Mouse (Mus musculus) hindbrain, embryonic 12.5 days (tissue): Measurements from ENCODE around the gene Arl5c. TPM values are rescaled to one million over a fixed set of nuclear protein-coding genes. Genes with fewer than 3 reads are reported as not detected.
A peak's percentile ranks its signal among the peaks of the same experiment; 100 is the strongest.

Experiments used
- ATAC-seq: fragments of 200-750 bp; cut with Nextera tagmentation; 2 replicates; pipeline ENCODE4 v1.8.0; 2017; ENCODE audit warnings: moderate TSS enrichment; ENCODE audit not compliant: low FRiP score
- H3K27ac ChIP-seq: fragments of 300-500 bp; sonication (generic); 2 replicates; pipeline ENCODE4 v1.5.1; 2016; ENCODE audit warnings: mild to moderate bottlenecking
- H3K27me3 ChIP-seq: fragments of 300-500 bp; sonication (generic); 2 replicates; pipeline ENCODE4 v1.6.1; 2016; ENCODE audit warnings: mild to moderate bottlenecking
- H3K36me3 ChIP-seq: fragments of 300-500 bp; sonication (generic); 2 replicates; pipeline ENCODE4 v1.6.1; 2016; ENCODE audit warnings: mild to moderate bottlenecking
- H3K4me1 ChIP-seq: fragments of 300-500 bp; sonication (generic); 2 replicates; pipeline ENCODE4 v1.6.1; 2016
- H3K4me2 ChIP-seq: fragments of 300-500 bp; sonication (generic); replicated peaks from 2 replicates; pipeline ENCODE4 v1.6.1; 2016; ENCODE audit warnings: mild to moderate bottlenecking
- H3K4me3 ChIP-seq: fragments of 300-500 bp; sonication (generic); 2 replicates; pipeline ENCODE4 v1.5.1; 2016; ENCODE audit warnings: mild to moderate bottlenecking
- H3K9ac ChIP-seq: fragments of 300-500 bp; sonication (generic); 2 replicates; pipeline ENCODE4 v1.6.1; 2016; ENCODE audit warnings: mild to moderate bottlenecking, moderate library complexity
- H3K9me3 ChIP-seq: fragments of 300-500 bp; sonication (generic); replicated peaks from 2 replicates; pipeline ENCODE4 v1.6.1; 2016; ENCODE audit warnings: mild to moderate bottlenecking
- WGBS: fragments of 180-500 bp; shearing (Covaris S2); methylation state at CpG from one replicate; pipeline ENCODE4 v1.1.7; 2016; 5-methylcytosine and 5-hydroxymethylcytosine counted together
- polyA plus RNA-seq: library from polyadenylated mRNA; unstranded; fragments of >200 nt; fragmentation: Nextera tagmentation; extraction: Ambion mirVana; gene quantifications from 2 replicates; pipeline ENCODE4 v1.2.1, GENCODE M21; 2016

Arl5c gene
- polyA plus RNA-seq, result 5.7 and 7.0 TPM in 2 replicates

DNA sequence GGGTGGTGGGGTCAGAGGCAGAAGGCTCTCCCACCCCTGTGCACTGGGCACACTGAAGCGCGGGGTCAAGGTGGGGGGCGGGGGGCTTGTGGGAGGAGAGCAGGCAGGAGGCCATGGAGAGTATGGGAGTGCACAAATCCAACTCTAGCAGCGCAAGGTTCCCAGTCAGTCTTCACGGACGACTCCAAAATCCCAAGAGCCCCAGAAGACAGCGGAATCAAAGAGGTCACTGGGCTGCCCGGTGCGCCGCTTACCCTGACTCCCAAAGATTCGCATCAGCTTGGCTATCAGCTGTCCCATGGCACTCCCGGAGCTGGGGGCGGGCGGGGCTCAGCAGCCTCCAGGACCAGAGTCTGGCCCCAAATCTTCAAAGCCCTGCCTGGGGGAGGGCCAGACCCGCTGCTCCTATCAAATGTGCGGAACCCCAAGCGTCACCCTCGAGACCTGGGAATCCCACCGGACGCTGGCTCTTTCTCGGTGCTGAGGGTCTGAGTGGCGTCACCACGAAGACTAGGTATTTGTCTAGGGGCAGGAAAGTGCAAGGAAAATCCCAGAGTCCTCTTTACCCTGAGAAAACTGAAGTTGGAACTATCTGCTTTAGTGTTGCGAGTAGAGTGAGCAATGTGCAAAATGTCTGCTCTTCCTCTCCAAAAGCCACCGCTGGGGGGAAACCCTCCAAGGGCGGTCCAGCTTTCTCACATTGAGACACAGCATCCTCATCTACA, at the start of gene Arl5c:
Arl5c (minus strand) TSS at position 618 of the 725 bp plus-strand sequence.
- peak within 1 kb of the TSS; percentile 85 for H3K4me2 ChIP-seq
- peak within 1 kb of the TSS; percentile 31 for H3K4me3 ChIP-seq
- H3K4me1 ChIP-seq, result peaks cover 21% of the 10 kb centered on the region
- H3K27ac ChIP-seq, result no peak within 1 kb of the TSS
- H3K36me3 ChIP-seq, result no peaks in the 10 kb centered on the region
- WGBS, result under 1% methylated on average over 26 of the region's 26 CpGs
- 0 out of 2 replicates have a peak, but pooled peaks have one; percentile 38 for ATAC-seq
- H3K9me3 ChIP-seq, result no peaks in the 10 kb centered on the region
- peaks cover 15% of the 10 kb centered on the region; the same call in 1 of the 2 replicates for H3K27me3 ChIP-seq
- H3K9ac ChIP-seq, result peak within 1 kb of the TSS; percentile 54

DNA sequence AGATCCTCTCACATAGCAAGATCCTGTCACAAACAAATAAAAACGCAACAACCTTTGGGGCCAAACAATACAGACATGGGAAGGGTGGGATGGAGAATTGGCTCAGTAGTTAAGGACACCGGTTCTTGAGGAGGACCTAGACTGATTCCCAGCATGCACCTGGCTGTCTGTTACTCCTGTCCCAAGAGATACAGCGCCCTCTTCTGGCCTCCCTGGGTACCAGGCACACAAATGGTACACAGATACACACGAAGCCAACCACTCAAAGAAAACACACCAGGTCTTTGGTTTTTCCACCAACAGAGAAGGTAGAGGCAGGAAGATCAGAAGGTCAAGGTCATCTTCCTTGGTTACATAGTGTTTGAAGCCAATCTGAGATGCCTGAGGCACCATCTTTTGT, 49.6 kb upstream of the Arl5c start:
- WGBS, result 66% methylated on average over 4 of the region's 4 CpGs
- Histone ChIP-seq H3K4me2 (no peak overlapping the region), H3K36me3 (no peaks in the 10 kb centered on the region), H3K9ac (no peak overlapping the region), H3K4me3 (no peak overlapping the region), H3K27me3 (peaks cover 25% of the 10 kb centered on the region), H3K9me3 (no peaks in the 10 kb centered on the region), H3K27ac (no peak overlapping the region), H3K4me1 (no peaks in the 10 kb centered on the region)
- no peak for ATAC-seq

DNA sequence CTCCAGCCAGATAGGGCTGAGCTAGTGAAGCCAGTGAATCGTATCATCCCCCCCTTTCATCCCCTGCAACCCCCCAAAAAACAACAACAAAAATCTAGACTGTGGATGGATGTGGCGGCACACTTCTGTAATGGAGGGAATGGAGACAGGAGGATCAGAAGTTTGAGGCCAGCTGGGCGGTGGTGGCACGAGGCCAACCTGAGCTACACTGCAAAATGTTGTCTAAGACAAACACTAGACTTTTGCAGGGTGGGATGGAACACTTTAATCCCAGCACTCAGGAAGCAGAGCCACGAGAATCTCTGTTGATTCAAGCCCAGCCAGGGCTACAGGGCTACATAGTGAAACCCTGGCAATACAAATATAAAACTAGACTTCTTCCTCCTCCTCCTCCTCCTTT, 48.1 kb upstream of the Arl5c start:
- Histone ChIP-seq H3K4me3 (no peak overlapping the region), H3K36me3 (no peaks in the 10 kb centered on the region), H3K4me2 (no peak overlapping the region), H3K4me1 (no peaks in the 10 kb centered on the region), H3K27ac (no peak overlapping the region), H3K9me3 (no peaks in the 10 kb centered on the region), H3K27me3 (peaks cover 9% of the 10 kb centered on the region), H3K9ac (no peak overlapping the region)
- 71% methylated on average over 5 of the region's 5 CpGs for WGBS
- ATAC-seq, result no peak

DNA sequence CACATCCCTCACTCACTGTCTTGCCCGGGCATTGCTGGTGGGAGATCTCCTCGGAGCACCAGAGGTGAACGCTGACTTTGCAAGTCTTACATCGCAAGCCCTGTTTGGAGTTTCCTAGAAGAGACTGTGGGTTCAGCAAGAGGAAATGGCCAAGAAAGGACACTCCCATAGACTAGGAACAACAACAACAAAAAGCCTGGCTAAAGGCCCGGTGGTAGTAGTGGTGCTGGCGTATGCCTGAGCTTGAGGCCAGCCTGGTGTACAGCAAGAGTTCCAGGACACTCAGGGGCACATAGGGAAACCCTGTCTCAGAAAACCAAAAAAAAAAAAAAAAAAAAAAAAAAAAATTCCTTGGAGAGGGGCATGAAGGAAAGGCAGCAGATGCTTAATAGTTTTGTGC, 46.8 kb upstream of the Arl5c start:
- Histone ChIP-seq H3K27me3 (peaks cover 5% of the 10 kb centered on the region), H3K4me3 (no peak overlapping the region), H3K36me3 (no peaks in the 10 kb centered on the region), H3K4me1 (no peaks in the 10 kb centered on the region), H3K27ac (no peak overlapping the region), H3K9ac (no peak overlapping the region), H3K9me3 (no peaks in the 10 kb centered on the region), H3K4me2 (no peak overlapping the region)
- 78% methylated on average over 6 of the region's 6 CpGs for WGBS
- ATAC-seq, result no peak

DNA sequence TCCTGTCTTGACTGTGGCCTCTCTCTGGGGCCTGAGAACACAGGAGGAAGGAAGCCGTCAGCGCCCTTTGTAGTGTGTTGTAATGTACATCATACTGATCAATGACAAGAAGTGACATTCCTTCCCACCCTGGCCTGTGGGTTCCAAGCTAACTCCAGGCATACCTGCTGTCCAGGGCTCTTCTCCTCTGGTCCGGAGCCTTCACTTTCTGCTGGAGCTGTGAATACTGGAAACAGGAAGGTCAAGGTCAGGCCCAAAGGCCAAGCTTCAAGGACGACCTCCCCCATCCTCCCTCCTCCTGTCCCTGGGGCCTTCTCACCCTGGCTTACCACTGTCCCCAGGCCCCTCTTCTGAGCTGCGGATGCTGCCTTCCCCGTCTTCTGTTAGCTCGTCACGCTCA, 45.0 kb upstream of the Arl5c start:
- Histone ChIP-seq H3K9me3 (no peaks in the 10 kb centered on the region), H3K4me1 (peaks cover 7% of the 10 kb centered on the region), H3K4me3 (no peak overlapping the region), H3K9ac (no peak overlapping the region), H3K27ac (no peak overlapping the region), H3K4me2 (no peak overlapping the region), H3K36me3 (no peaks in the 10 kb centered on the region), H3K27me3 (peaks cover 19% of the 10 kb centered on the region)
- 71% methylated on average over 8 of the region's 8 CpGs for WGBS
- no peak for ATAC-seq

DNA sequence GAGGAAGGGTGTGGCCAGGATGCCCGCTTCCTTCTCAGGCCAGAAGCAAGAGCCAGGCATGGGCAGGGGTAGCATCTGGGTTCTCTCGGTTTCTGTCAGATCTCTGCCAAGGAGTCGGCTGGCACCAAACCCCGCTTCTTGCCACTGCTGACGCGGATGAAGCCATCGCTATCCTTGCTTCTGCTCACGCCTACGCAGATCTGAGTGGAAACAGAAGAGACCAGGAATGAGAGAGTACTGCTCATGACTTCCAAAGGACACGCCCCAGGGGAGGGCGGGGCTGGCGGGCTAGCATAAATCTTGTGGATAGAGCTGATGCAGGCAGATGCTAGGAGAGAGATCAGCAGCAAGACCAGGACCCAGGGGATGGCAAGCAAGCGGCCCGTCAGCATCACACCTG, 41.9 kb upstream of the Arl5c start:
- Histone ChIP-seq H3K27ac (no peak overlapping the region), H3K4me1 (peaks cover 21% of the 10 kb centered on the region), H3K9me3 (no peaks in the 10 kb centered on the region), H3K27me3 (peaks cover 19% of the 10 kb centered on the region), H3K36me3 (no peaks in the 10 kb centered on the region), H3K4me2 (no peak overlapping the region), H3K9ac (no peak overlapping the region), H3K4me3 (no peak overlapping the region)
- WGBS, result 56% methylated on average over 14 of the region's 14 CpGs
- ATAC-seq, result no peak

DNA sequence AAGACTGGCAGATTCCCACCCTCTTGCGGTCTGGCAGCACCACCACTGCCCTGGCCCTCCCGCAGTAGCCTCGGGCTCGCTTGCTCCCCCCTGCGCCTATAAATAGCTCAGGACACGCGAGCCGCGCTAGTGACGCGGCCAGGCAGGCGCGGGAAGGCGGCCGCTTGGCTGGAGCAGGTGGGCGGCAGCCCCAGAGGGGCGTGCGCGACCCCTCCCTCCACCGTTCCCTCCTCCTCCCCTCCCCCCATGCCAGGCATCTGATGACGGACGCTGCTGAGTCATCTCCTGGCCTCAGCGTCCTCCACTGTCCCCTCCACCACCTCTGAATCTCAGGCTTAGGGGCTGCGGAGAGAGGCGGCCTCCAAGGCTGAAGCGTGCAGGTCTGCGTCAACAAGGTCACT, 40.0 kb upstream of the Arl5c start:
- ATAC-seq, result peak; percentile 64
- Histone ChIP-seq H3K27ac (peak overlapping the region; percentile 68; the same call in 1 of the 2 replicates), H3K4me2 (peak overlapping the region; percentile 58), H3K4me1 (peaks cover 23% of the 10 kb centered on the region), H3K9me3 (no peaks in the 10 kb centered on the region), H3K36me3 (peaks cover 4% of the 10 kb centered on the region), H3K27me3 (peaks cover 19% of the 10 kb centered on the region), H3K4me3 (peak overlapping the region; percentile 33), H3K9ac (peak overlapping the region; percentile 60)
- whole genome bisulfite sequencing, result under 1% methylated on average over 27 of the region's 27 CpGs

DNA sequence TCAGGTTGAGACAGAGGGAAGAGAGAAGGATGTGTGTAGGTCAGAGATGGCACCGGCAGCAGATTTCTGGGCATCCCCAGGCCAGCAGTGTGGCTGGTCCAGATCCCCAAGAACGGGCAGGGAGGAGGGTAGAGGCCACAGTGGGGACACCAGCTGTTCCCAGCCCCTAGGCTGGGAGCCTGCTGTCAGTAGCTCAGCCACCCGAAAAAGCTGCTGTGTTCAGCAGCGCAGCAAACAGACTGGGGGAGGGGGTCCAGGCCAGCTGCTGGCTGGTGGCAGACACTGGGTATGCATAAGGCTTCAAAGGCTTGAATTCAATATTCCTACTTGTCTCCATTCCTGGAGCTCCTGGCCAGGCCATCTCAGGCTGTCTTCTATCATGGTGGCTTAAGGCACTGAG, 38.9 kb upstream of the Arl5c start:
- Histone ChIP-seq H3K9me3 (no peaks in the 10 kb centered on the region), H3K36me3 (peaks cover 15% of the 10 kb centered on the region), H3K4me3 (no peak overlapping the region), H3K9ac (0 out of 2 replicates have a peak overlapping the region, but pooled peaks have one; percentile 18), H3K27ac (peak overlapping the region; percentile 68), H3K4me2 (peak overlapping the region; percentile 58), H3K4me1 (peaks cover 23% of the 10 kb centered on the region), H3K27me3 (peaks cover 19% of the 10 kb centered on the region)
- 21% methylated on average over 4 of the region's 4 CpGs for WGBS
- peak; percentile 62 for ATAC-seq

DNA sequence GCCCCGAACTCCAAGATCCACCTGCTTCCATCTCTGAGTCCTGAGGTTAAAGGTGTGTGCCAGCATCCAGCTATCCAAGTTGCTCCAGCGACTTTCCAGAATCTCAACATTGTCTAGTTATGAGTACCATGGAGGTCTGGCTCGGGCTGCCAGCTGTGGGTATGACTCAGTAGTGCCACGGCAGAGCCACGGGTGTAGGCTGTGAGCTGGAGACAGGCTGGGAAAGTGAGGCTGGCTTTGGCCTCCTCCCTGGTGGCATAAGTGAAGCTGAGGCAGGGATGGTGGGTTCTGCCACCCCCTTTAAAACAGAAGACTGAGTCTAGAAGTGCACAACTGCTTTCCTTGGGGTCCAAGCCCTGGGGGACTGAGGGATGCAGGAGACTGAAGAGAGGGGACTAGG, 38.1 kb upstream of the Arl5c start:
- no peak overlapping the region for H3K4me3 ChIP-seq
- no peak for ATAC-seq
- H3K36me3 ChIP-seq, result peaks cover 23% of the 10 kb centered on the region
- H3K9me3 ChIP-seq, result no peaks in the 10 kb centered on the region
- H3K27me3 ChIP-seq, result peaks cover 19% of the 10 kb centered on the region
- H3K9ac ChIP-seq, result no peak overlapping the region
- no peak overlapping the region for H3K4me2 ChIP-seq
- 85% methylated on average over 5 of the region's 5 CpGs for WGBS
- H3K4me1 ChIP-seq, result peaks cover 23% of the 10 kb centered on the region
- no peak overlapping the region for H3K27ac ChIP-seq

DNA sequence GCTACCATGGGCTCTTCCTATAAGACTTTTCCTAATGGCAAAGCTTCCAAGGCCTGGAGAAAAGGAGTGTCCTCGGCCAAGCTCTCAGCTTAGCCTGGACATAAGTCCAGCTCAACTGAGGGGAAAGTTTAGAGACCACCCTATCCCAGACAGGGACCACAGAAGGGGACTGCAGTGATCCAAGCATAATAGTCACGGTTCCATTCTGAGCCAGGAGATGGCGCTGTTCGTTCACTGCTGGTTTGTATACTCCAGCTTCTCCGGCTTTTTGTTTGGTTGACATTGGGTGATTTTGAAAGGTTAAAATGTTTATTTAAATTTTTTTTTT, 35.4 kb upstream of the Arl5c start:
- 8% methylated on average over 5 of the region's 5 CpGs for WGBS
- Histone ChIP-seq H3K27me3 (peaks cover under 1% of the 10 kb centered on the region), H3K9ac (no peak overlapping the region), H3K27ac (no peak overlapping the region; the same call in 1 of the 2 replicates), H3K36me3 (peaks cover 33% of the 10 kb centered on the region), H3K9me3 (no peaks in the 10 kb centered on the region), H3K4me1 (peaks cover 28% of the 10 kb centered on the region), H3K4me3 (no peak overlapping the region), H3K4me2 (no peak overlapping the region)
- no peak for ATAC-seq

DNA sequence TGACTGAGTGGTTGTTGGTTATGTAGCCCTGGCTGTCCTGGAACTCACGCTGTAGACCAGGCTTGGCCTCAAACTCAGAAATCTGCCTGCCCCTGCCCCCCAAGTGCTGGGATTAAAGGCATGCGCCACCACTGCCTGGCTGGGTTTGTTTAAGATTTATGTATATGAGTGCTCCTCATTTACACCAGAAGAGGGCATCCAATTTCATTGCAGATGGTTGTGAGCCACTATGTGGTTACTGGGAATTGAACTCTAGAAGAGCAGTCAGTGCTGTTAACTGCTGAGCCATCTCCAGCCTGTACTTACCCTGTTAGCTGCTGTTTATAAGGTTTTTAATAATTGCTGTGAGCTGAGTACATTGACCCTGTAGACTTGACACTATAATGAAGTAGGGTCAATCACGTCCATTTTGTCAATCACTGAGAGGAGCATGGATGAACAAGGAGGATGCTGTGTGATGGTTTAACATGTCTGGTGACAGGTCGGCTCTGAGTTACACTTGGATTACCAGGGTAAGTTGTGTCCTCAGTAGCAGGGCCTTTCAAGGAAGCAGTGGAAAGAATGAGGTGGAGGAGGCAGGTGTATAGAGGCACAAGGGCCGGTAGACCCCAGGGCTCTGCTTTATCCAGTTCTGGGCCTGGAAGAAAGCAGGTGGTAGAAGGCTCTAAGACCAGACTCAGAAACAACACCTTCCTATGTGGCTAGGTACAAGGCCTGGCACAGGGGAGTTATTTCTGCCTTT, 34.9 kb upstream of the Arl5c start:
- Histone ChIP-seq H3K9me3 (no peaks in the 10 kb centered on the region), H3K9ac (no peak overlapping the region), H3K4me2 (no peak overlapping the region), H3K4me3 (no peak overlapping the region), H3K27me3 (no peaks in the 10 kb centered on the region), H3K27ac (no peak overlapping the region; the same call in 1 of the 2 replicates), H3K4me1 (peaks cover 25% of the 10 kb centered on the region), H3K36me3 (peaks cover 33% of the 10 kb centered on the region)
- 51% methylated on average over 5 of the region's 5 CpGs for WGBS
- ATAC-seq, result no peak

DNA sequence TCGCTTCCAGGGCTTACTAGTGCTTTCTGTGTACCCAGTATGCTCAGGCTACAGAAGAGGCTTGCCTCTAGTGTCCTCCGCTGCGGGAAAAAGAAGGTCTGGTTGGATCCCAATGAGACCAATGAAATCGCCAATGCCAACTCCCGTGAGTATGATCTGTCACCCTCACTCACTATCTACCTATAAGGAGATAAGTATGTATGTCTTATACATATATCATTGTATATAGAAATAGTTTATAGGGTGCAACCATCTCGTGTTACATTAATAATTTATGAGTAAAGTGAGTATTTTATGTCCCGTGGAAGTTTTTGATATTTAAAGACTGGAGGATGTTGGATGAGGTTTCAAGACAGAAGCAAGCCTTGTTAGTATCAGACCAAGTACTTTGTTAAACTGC, 31.8 kb upstream of the Arl5c start:
- Histone ChIP-seq H3K27ac (no peak overlapping the region), H3K36me3 (peaks cover 33% of the 10 kb centered on the region), H3K4me1 (peaks cover 24% of the 10 kb centered on the region), H3K9ac (peak overlapping the region; percentile 99), H3K27me3 (no peaks in the 10 kb centered on the region), H3K4me3 (peak overlapping the region; percentile 100), H3K9me3 (no peaks in the 10 kb centered on the region), H3K4me2 (peak overlapping the region; percentile 93)
- 26% methylated on average over 7 of the region's 7 CpGs for WGBS
- no peak for ATAC-seq
